Mouse (Mus musculus) thymus, adult 2 months (tissue): ENCODE measurements around the gene D17H6S53E.

Source experiments
- CTCF ChIP-seq: fragments of 200-500 bp; IDR thresholded peaks from 2 replicates; pipeline ENCODE4 v1.5.1; 2012; ENCODE audit warnings: mild to moderate bottlenecking, control low read depth, low read length, moderate library complexity, borderline replicate concordance; ENCODE audit not compliant: control insufficient read depth, poor library complexity, insufficient read depth; ENCODE audit errors: extremely low read depth
- POLR2A ChIP-seq: fragments of 200-500 bp; IDR thresholded peaks from 2 replicates; pipeline ENCODE4 v1.6.1; 2012; ENCODE audit warnings: mild to moderate bottlenecking, low read length, control low read depth, moderate library complexity; ENCODE audit not compliant: control insufficient read depth, poor library complexity, insufficient read depth; ENCODE audit errors: extremely low read depth

GRCm38 (mm10) chr17:35127017-35127416, 844 bp downstream of the D17H6S53E start:
- TF ChIP-seq CTCF (no peak), POLR2A (no peak)
